Mouse (Mus musculus) CH12.LX (cell line): Measurements from ENCODE around the gene Clca4a. TPM values are rescaled to one million over a fixed set of nuclear protein-coding genes. Genes with fewer than 3 reads are reported as not detected.

Experiments
- DNase-seq: peaks from one replicate; pipeline ENCODE4 v3.0.0-alpha.2; 2013; ENCODE audit errors: extremely low read depth
- H3K27ac ChIP-seq: 2 replicates; pipeline ENCODE4 v1.5.1; 2012; ENCODE audit warnings: low read depth, mild to moderate bottlenecking, control low read depth, moderate library complexity; ENCODE audit not compliant: insufficient read depth
- H3K27me3 ChIP-seq: replicated peaks from 2 replicates; pipeline ENCODE3; 2012; ENCODE audit warnings: inconsistent platforms
- H3K36me3 ChIP-seq, 2 experiments: replicated peaks in 1 of 2; 2 replicates each; pipeline versions ENCODE3 to v1.6.1; 2012; ENCODE audit warnings: inconsistent platforms in 1 of 2, low read length in 1 of 2, mild to moderate bottlenecking in 1 of 2, mixed read lengths in 1 of 2, moderate library complexity in 1 of 2; ENCODE audit not compliant: control insufficient read depth in 1 of 2, insufficient read depth in 1 of 2
- H3K4me1 ChIP-seq, 2 experiments: 2 replicates each; pipeline ENCODE4 v1.6.1; 2012; ENCODE audit warnings: inconsistent platforms in 1 of 2, moderate library complexity in 1 of 2; ENCODE audit not compliant: insufficient read depth in 2 of 2, control insufficient read depth in 1 of 2
- H3K4me2 ChIP-seq: 2 replicates; pipeline ENCODE4 v1.6.1; 2012; ENCODE audit warnings: low read depth, mild to moderate bottlenecking, control low read depth; ENCODE audit not compliant: poor library complexity, insufficient read depth, severe bottlenecking
- H3K4me3 ChIP-seq, 3 experiments: fragments of 150-350 bp in 1 of 3; sonication (generic) in 1 of 3; replicated peaks in 1 of 3; 2 replicates each; pipeline versions ENCODE3 to v1.5.1; 2011 to 2012; ENCODE audit warnings: low read depth in 2 of 3, low read length in 2 of 3, mild to moderate bottlenecking in 2 of 3, moderate library complexity in 2 of 3, control low read depth in 1 of 3, improper control_type of control experiment in 1 of 3, inconsistent platforms in 1 of 3, mixed read lengths in 1 of 3; ENCODE audit not compliant: poor library complexity in 1 of 3
- H3K79me2 ChIP-seq: replicated peaks from 2 replicates; pipeline ENCODE4 v1.6.1; 2012; ENCODE audit warnings: mild to moderate bottlenecking, moderate library complexity; ENCODE audit not compliant: control insufficient read depth, poor library complexity, insufficient read depth, severe bottlenecking; ENCODE audit errors: extremely low read depth
- H3K9ac ChIP-seq: 2 replicates; pipeline ENCODE4 v1.6.1; 2012; ENCODE audit warnings: low read depth, mild to moderate bottlenecking, control low read depth, moderate library complexity; ENCODE audit not compliant: insufficient read depth
- H3K9me3 ChIP-seq: replicated peaks from 2 replicates; pipeline ENCODE3; 2012; ENCODE audit warnings: low read length, inconsistent platforms, mixed read lengths
- E2F4 ChIP-seq: IDR thresholded peaks from 2 replicates; pipeline ENCODE4 v1.6.1; 2011; ENCODE audit warnings: low read depth, low read length, improper control_type of control experiment; ENCODE audit not compliant: insufficient replicate concordance
- EP300 ChIP-seq: IDR thresholded peaks from 2 replicates; pipeline ENCODE4 v1.6.1; 2011; ENCODE audit warnings: low read length, improper control_type of control experiment
- ETS1 ChIP-seq: conservative IDR thresholded peaks from 2 replicates; pipeline ENCODE4 v1.6.1; 2012; ENCODE audit warnings: low read depth, mild to moderate bottlenecking, inconsistent platforms, low read length, improper control_type of control experiment, moderate library complexity
- GABPA ChIP-seq: IDR thresholded peaks from 2 replicates; pipeline ENCODE4 v1.6.1; 2012; ENCODE audit warnings: low read depth, low read length, improper control_type of control experiment, inconsistent platforms; ENCODE audit not compliant: insufficient replicate concordance
- HCFC1 ChIP-seq: IDR thresholded peaks from 2 replicates; pipeline ENCODE4 v1.6.1; 2012; ENCODE audit warnings: low read depth, mild to moderate bottlenecking, inconsistent platforms, low read length, improper control_type of control experiment
- JUND ChIP-seq: conservative IDR thresholded peaks from 2 replicates; pipeline ENCODE4 v1.6.1; 2011; ENCODE audit warnings: low read depth, low read length, improper control_type of control experiment
- MAFK ChIP-seq: IDR thresholded peaks from 2 replicates; pipeline ENCODE4 v1.6.1; 2011; ENCODE audit warnings: low read length, improper control_type of control experiment; ENCODE audit not compliant: insufficient replicate concordance
- MAX ChIP-seq: IDR thresholded peaks from 2 replicates; pipeline ENCODE4 v1.6.1; 2011; ENCODE audit warnings: low read length, improper control_type of control experiment
- MEF2A ChIP-seq: IDR thresholded peaks from 2 replicates; pipeline ENCODE4 v1.6.1; 2014; ENCODE audit warnings: low read depth, mild to moderate bottlenecking, inconsistent platforms, low read length, improper control_type of control experiment, borderline replicate concordance
- MXI1 ChIP-seq: IDR thresholded peaks from 2 replicates; pipeline ENCODE4 v1.6.1; 2011; ENCODE audit warnings: mild to moderate bottlenecking, low read depth, low read length, improper control_type of control experiment
- MYC ChIP-seq: IDR thresholded peaks from 2 replicates; pipeline ENCODE4 v1.6.1; 2011; ENCODE audit warnings: low read depth, mild to moderate bottlenecking, improper control_type of control experiment, low read length
- NELFE ChIP-seq: IDR thresholded peaks from 2 replicates; pipeline ENCODE4 v1.6.1; 2011; ENCODE audit warnings: low read depth, low read length, improper control_type of control experiment
- POLR2A ChIP-seq: IDR thresholded peaks from 2 replicates; pipeline ENCODE4 v1.6.1; 2011; ENCODE audit warnings: low read depth, mild to moderate bottlenecking, improper control_type of control experiment, low read length
- RAD21 ChIP-seq: IDR thresholded peaks from 2 replicates; pipeline ENCODE4 v1.6.1; 2011; ENCODE audit warnings: low read depth, mild to moderate bottlenecking, low read length, improper control_type of control experiment, moderate library complexity
- RCOR1 ChIP-seq: conservative IDR thresholded peaks from 2 replicates; pipeline ENCODE4 v1.6.1; 2012; ENCODE audit warnings: low read depth, mild to moderate bottlenecking, inconsistent platforms, low read length, improper control_type of control experiment
- SMC3 ChIP-seq: IDR thresholded peaks from 2 replicates; pipeline ENCODE4 v1.6.1; 2011; ENCODE audit warnings: low read depth, low read length, improper control_type of control experiment
- TBP ChIP-seq: conservative IDR thresholded peaks from 2 replicates; pipeline ENCODE4 v1.6.1; 2011; ENCODE audit warnings: low read depth, low read length, improper control_type of control experiment
- UBTF ChIP-seq: IDR thresholded peaks from 2 replicates; pipeline ENCODE4 v1.6.1; 2012; ENCODE audit warnings: low read depth, mild to moderate bottlenecking, inconsistent platforms, low read length, improper control_type of control experiment, moderate library complexity
- USF1 ChIP-seq: IDR thresholded peaks from 2 replicates; pipeline ENCODE4 v1.6.1; 2014; ENCODE audit warnings: low read depth, mild to moderate bottlenecking, inconsistent platforms, low read length, improper control_type of control experiment
- ZC3H11A ChIP-seq: IDR thresholded peaks from 2 replicates; pipeline ENCODE4 v1.6.1; 2012; ENCODE audit warnings: low read depth, mild to moderate bottlenecking, inconsistent platforms, low read length, improper control_type of control experiment
- ZMIZ1 ChIP-seq: IDR thresholded peaks from 2 replicates; pipeline ENCODE4 v1.6.1; 2012; ENCODE audit warnings: low read depth, mild to moderate bottlenecking, inconsistent platforms, low read length, improper control_type of control experiment
- ZNF384 ChIP-seq: IDR thresholded peaks from 2 replicates; pipeline ENCODE4 v1.6.1; 2012; ENCODE audit warnings: low read depth, low read length, improper control_type of control experiment, inconsistent platforms
- dilution Hi-C: fragments of 300-500 bp; cut with MboI; formaldehyde crosslinking; loops from 2 replicates; pipeline ENCODE4 v1.14.3; 2020; ENCODE audit warnings: low sequenced_read_pairs; ENCODE audit not compliant: extremely low pct_unique_long_range_greater_than_20kb, extremely low pct_ligation_motif_present
- in situ Hi-C: fragments of 300-500 bp; cut with MboI; formaldehyde crosslinking; loops from 3 replicates; pipeline ENCODE4 v1.14.3; 2019; ENCODE audit warnings: low sequenced_read_pairs, low pct_ligation_motif_present, low pct_unique_long_range_greater_than_20kb, mixed read lengths
- polyA plus RNA-seq: library from polyadenylated mRNA; unstranded; fragments of >175 nt; gene quantifications from 2 replicates; pipeline ENCODE4 v1.2.1, GENCODE M21; 2012; ENCODE audit warnings: low read depth; ENCODE audit not compliant: insufficient read length
- total RNA-seq, 2 experiments: library from RNA; depleted of rRNA; stranded (reverse); fragments of 300-350 nt in 1 of 2; fragments of >200 nt in 1 of 2; gene quantifications; 2 replicates each; pipeline ENCODE4 v1.2.3; 2012 to 2014

Gene Clca4a
- total and polyA plus RNA-seq, 3 experiments, result 0.30 to 0.47 (median 0.47) TPM

- in situ Hi-C loops, result no loop called here
- dilution Hi-C loops, result no loop called here
- no peak overlapping the region for H3K4me2 ChIP-seq
- H3K4me1 ChIP-seq, result no peaks in the 10 kb centered on the region
- H3K4me3 ChIP-seq, result no peak overlapping the region
- H3K27ac ChIP-seq, result no peak overlapping the region
- H3K36me3 ChIP-seq, result no peaks in the 10 kb centered on the region
- H3K27me3 ChIP-seq, result no peaks in the 10 kb centered on the region
- no peak overlapping the region for H3K9ac ChIP-seq
- H3K79me2 ChIP-seq, result no peaks in the 10 kb centered on the region
- no peak for TF ChIP-seq UBTF
- no peak for TF ChIP-seq JUND
- TF ChIP-seq NELFE, result no peak
- TF ChIP-seq SMC3, result no peak
- TF ChIP-seq ZC3H11A, result no peak
- no peak for TF ChIP-seq MYC
- no peak for TF ChIP-seq E2F4
- TF ChIP-seq EP300, result no peak
- TF ChIP-seq MEF2A, result no peak
- TF ChIP-seq USF1, result no peak
- no peak for TF ChIP-seq TBP
- no peak for TF ChIP-seq RCOR1
- no peak for TF ChIP-seq RAD21
- TF ChIP-seq ETS1, result no peak
- no peak for TF ChIP-seq MAFK
- no peak for TF ChIP-seq ZNF384
- no peak for TF ChIP-seq GABPA
- TF ChIP-seq HCFC1, result no peak
- TF ChIP-seq ZMIZ1, result no peak
- H3K9me3 ChIP-seq, result no peaks in the 10 kb centered on the region
- DNase-seq, result no peak
Observed at GRCm38 (mm10) chr3:144993055-144993454, 18.2 kb upstream of the Clca4a start.

- no peak overlapping the region for H3K27ac ChIP-seq
- H3K36me3 ChIP-seq, result no peaks in the 10 kb centered on the region
- no peaks in the 10 kb centered on the region for H3K79me2 ChIP-seq
- in situ Hi-C loops (no loop called here), dilution Hi-C loops (no loop called here)
- H3K9me3 ChIP-seq, result no peaks in the 10 kb centered on the region
- no peaks in the 10 kb centered on the region for H3K4me1 ChIP-seq
- H3K9ac ChIP-seq, result no peak overlapping the region
- TF ChIP-seq ZMIZ1 (no peak), MAX (no peak), MYC (no peak), JUND (no peak), RCOR1 (no peak), SMC3 (no peak), POLR2A (no peak), MXI1 (no peak), MEF2A (no peak), GABPA (no peak), MAFK (no peak), ZC3H11A (no peak), ETS1 (no peak), EP300 (no peak)
- TF ChIP-seq, all 38 proteins: peak for 0
- H3K4me3 ChIP-seq, result no peak overlapping the region
- no peaks in the 10 kb centered on the region for H3K27me3 ChIP-seq
- no peak for DNase-seq
- H3K4me2 ChIP-seq, result no peak overlapping the region
Observed at GRCm38 (mm10) chr3:144992618-144993017, 17.8 kb upstream of the Clca4a start.
